Mouse (Mus musculus): ENCODE measurements around the gene Ccr1.
"Not testable (repeated sequence)": the region's sequence is repeated elsewhere in the genome, so short reads cannot be mapped to it uniquely, and the experiment has no call there.

The Ccr1 gene

GRCm38 (mm10) chr9:123968290-123968912, at the start of gene Ccr1:
TSS of gene Ccr1 (minus strand) at chr9:123968692.
- DNase-seq (ENCODE audit: low read depth in 1 of 2, low spot score in 2 of 2), result peak; percentile 27 to 69

DNA sequence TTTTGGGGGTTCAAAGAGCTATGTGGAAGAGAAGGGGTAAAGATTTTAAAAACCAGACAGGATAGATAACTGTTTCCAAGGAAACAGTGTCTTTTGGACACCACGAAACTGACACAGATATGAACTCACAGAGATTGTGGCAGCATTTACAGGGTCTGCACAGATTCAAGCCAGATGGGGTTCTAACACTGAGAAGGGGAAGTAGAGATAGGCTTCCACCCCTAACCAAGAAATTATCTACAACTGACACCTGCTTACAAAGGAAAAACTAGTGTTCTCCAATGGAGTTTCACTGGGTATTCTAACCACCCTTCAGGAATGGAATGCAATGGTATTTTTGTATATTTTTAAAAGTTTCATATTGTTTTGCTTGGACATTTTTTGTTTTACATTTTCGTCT, 47.6 kb upstream of the Ccr1 start:
- no peak for DNase-seq (ENCODE audit: low read depth in 1 of 2, low spot score in 2 of 2)

DNA sequence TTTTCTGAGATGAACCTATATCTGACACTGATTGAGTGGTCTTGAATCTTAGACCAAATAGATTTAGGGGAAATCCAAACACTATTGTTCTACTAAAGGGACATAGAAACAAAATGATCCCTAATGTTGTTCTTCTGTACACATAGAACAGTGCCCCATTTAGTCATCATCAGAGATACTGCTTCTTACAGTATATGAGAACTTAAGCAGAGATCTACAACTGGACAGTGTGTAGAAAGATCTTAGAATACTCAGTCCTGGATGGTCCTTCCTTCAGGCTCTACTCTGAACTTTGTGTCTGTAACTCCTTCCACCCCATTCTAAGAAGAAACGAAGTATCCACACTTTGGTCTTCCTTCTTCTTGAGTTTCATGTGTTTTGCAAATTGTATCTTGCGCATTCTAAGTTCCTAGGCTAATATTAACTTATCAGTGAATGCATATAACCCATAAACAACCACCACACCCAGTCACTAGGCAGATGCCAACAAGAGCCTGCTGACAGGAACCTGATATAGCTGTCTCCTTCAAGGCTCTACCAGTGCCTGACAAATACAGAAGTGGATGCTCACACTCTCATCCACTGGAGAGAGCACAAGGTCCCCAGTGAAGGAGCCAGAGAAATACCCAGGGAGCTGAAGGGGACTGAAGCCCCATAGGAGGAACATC, 46.6 kb upstream of the Ccr1 start:
- no peak for DNase-seq (ENCODE audit: low read depth in 1 of 2, low spot score in 2 of 2)

DNA sequence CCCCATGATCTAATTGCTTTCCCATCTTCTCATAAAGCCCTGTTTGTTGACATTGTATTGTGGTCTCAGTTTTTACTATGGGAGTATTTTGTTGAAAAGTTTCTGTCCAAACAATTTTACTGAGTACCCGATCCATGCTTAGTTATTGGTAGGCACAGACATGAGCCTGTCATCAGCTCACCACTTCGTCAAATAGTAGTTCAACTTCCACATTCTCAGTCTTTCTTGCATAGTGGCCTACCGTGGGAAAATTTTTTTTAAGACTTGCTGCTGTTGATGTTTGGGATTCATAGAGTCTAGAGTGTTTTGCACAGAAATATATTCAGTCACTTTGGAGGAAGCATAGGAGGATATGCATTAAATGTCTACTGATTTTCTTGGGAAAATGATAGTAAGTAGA, 44.8 kb upstream of the Ccr1 start:
- no peak for DNase-seq (ENCODE audit: low read depth in 1 of 2, low spot score in 2 of 2)

GRCm38 (mm10) chr9:124012691-124013090, 44.2 kb upstream of the Ccr1 start:
- DNase-seq (ENCODE audit: low read depth in 1 of 2, low spot score in 2 of 2), result no peak

- no peak for DNase-seq (ENCODE audit: low read depth in 1 of 2, low spot score in 2 of 2)
Observed at GRCm38 (mm10) chr9:123999784-124000183, 31.3 kb upstream of the Ccr1 start.

DNA sequence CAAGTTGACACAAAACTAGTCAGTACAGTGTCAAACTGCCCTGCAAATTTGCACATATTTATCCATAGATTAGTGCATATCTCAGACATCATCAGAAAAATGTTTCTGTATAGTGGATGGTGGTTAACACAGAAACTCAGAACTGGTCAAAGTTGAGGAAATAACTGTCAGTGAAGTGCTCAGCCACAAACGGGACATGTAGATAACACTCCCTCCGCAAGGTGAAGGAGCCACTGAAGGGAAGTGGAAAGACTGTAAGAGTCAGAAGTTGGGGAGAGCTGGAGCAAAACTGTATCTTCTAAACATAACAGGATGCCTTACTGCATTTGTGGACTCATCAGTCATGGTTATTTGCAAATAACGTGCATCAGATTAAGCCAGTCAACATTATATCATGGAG, 29.2 kb upstream of the Ccr1 start:
- no peak for DNase-seq (ENCODE audit: low read depth in 1 of 2, low spot score in 2 of 2)

GRCm38 (mm10) chr9:123991312-123991906, 22.9 kb upstream of the Ccr1 start:
- no peak for DNase-seq (ENCODE audit: low read depth in 1 of 2, low spot score in 2 of 2)

DNA sequence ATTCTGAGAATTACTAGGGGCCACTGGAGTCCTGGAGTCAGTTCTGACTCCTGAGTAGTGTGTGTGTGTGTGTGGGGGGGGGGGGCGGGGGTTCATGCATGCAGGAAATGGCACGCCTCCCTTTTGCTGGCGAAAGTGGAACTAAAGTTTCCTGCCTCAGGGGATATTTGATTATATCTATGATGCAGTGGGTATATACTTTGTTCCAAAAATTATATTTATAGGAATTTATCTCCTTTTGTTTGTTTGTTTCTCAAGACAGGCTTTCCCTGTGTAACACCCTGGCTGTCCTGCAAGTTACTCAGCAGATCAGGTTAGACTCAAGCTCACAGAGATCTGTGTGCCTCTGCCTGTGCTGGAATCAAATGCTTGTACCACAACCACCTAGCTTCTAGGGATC, 21.2 kb upstream of the Ccr1 start:
- no peak for DNase-seq (ENCODE audit: low read depth in 1 of 2, low spot score in 2 of 2)

- DNase-seq (ENCODE audit: low read depth in 1 of 2, low spot score in 2 of 2), result peak; percentile 13 to 25
Observed at GRCm38 (mm10) chr9:123986217-123986616, 17.7 kb upstream of the Ccr1 start.

- DNase-seq (ENCODE audit: low read depth in 1 of 2, low spot score in 2 of 2), result no peak
Observed at GRCm38 (mm10) chr9:123984943-123985342, 16.5 kb upstream of the Ccr1 start.

GRCm38 (mm10) chr9:123982720-123983119, 14.2 kb upstream of the Ccr1 start:
- no peak for DNase-seq (ENCODE audit: low read depth in 1 of 2, low spot score in 2 of 2)

- DNase-seq (ENCODE audit: low read depth in 1 of 2, low spot score in 2 of 2), result no peak
Observed at GRCm38 (mm10) chr9:123981909-123982308, 13.4 kb upstream of the Ccr1 start.

- DNase-seq (ENCODE audit: low read depth in 1 of 2, low spot score in 2 of 2), result not testable (repeated sequence)
Observed at GRCm38 (mm10) chr9:123980858-123981475, 12.5 kb upstream of the Ccr1 start.

DNA sequence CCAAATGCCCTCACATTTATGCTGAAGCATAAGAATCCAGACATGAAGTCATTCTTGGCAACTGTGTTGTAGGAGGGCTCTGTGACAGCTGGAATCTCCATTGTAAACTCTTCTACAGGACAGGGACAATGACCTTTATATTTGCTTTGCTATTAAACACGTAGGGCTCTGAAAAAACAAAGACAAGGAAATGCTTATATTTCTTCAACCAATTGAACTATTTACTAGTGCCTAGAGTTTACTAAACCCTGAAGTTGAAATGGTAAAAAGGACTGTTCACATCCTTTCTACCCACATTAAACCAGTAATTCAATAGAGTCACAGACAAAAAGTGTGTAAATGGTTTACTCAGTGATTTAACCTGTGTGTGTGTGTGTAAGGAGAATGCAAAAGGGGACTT, 9.8 kb upstream of the Ccr1 start, which contains the start of gene Ccr1l1:
Ccr1l1 (minus strand) TSS at position 101 of the 400 bp plus-strand sequence.
- no peak for DNase-seq (ENCODE audit: low read depth in 1 of 2, low spot score in 2 of 2)

GRCm38 (mm10) chr9:123976876-123977663, 8.6 kb upstream of the Ccr1 start:
- no peak for DNase-seq (ENCODE audit: low read depth in 1 of 2, low spot score in 2 of 2)

- no peak for DNase-seq (ENCODE audit: low read depth in 1 of 2, low spot score in 2 of 2)
Observed at GRCm38 (mm10) chr9:123975630-123976029, 7.1 kb upstream of the Ccr1 start.

DNA sequence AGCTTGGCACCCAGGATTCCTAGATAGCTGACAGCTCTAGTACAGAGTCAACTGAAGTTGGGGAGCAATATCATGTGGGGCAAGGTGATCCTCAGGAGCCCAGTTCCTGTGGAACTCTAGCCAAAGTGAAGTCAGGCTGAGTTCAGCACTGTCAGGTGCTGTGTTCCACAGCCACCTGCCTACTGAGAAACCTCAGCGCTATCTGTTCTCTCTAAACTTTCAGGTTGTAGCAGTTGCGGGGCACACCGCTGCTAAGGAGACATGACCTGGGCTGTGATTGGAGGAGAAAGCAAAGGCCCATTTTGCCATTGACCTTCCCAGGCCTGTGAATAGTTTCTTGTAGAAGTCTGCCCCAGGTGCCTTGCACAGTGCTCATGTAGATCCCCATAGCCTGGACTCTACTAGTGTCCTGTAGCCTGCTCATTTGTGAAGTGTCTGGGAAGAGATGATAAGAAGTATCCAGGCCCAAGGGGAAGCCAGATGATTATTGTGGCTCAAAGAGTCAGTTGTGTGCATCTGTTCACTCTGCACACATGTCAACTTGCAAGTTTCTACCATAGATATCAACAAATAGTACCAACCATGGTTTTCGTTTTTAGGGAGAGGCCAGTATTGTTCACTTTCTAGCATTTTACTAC, 1.5 kb downstream of the Ccr1 start:
- not testable (repeated sequence) for DNase-seq (ENCODE audit: low read depth in 1 of 2, low spot score in 2 of 2)

GRCm38 (mm10) chr9:123964776-123965175, 3.7 kb downstream of the Ccr1 start:
- DNase-seq (ENCODE audit: low read depth in 1 of 2, low spot score in 2 of 2), result peak in 1 of 2 experiments; percentile 52

GRCm38 (mm10) chr9:123960161-123960560, 8.3 kb downstream of the Ccr1 start:
- no peak for DNase-seq (ENCODE audit: low read depth in 1 of 2, low spot score in 2 of 2)

All from monocyte, adult 2 months (primary cell).